Mouse (Mus musculus) left cerebral cortex, adult 9 months (tissue): ENCODE results near the gene C1qtnf2.

Experiments used
- DNase-seq, 2 experiments: peaks; one replicate each; pipeline ENCODE4 v3.0.0; 2022; ENCODE audit warnings: low spot score in 2 of 2

C1qtnf2 gene

DNA sequence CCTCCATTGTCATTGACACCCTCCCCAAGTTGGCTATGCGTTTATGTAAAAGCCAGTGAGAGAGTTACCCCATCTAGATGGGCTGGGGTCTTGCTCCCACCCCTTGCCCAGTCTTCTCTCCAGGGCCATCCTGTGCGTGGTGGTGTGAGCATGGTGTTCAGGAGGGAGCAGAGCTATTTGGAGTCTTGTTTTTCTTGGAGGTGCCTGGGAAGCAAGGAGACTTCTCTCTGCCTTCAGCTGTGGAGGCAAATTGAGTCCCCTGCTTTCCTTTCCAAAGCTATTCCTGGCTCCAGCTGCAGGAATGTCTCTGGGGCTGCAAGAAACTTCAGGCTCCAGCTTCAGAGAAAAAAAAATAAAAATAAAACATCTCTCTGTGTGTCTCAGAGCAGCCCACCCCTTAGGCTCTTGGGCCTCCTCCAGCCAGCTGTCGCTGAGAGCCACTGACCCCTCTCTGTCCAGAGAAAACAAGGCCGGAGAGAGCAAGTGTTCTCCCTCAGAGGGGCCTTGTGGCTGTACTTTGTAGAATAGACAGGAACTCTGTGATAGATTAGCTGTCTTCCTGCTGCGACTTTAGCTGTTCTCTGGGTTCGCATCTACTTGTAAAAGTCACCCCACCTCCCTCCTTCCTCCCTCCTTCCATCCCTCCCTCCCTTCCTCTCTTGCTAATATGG lies 9.2 kb downstream of the C1qtnf2 start:
- no peak for DNase-seq

DNA sequence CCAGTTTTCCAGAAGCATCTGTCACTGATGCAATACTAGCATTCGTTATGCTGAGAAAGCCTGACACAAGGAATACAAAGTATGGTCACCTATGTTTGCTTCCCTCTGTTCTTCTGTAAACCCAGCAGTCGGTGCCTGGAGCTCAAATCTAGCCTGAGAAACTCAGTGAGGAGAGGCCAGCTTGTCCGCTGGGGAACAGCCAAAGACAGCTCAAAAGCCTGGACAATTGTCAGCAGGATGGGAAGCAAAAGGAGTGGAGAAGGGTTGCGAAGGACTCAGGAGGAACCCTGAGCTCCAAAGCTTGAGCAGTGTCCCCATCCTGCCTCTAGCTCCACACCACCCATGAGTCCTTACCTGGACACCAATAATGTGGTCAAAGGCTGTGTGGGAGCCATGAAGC lies 10.0 kb downstream of the C1qtnf2 start:
- DNase-seq, result no peak

DNA sequence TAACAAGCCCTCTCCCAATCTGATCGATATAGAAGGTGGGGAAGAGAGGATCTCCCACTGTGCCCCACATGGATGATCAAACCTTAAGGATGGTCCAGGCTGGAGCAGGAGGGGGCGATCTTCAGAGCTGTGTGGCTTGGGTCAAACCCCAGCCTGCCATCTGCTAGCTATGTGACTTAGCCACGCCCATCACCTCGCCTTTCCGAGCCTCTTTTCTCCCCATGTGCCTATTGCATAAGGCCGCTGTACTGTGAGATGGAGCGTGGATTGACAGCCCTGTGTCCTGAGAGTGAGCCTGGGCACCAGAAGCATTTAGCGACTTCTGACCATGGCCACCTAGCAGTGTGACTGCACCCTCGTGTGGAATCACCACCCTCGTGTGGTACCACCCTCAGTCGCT lies 10.6 kb downstream of the C1qtnf2 start:
- DNase-seq, result no peak

DNA sequence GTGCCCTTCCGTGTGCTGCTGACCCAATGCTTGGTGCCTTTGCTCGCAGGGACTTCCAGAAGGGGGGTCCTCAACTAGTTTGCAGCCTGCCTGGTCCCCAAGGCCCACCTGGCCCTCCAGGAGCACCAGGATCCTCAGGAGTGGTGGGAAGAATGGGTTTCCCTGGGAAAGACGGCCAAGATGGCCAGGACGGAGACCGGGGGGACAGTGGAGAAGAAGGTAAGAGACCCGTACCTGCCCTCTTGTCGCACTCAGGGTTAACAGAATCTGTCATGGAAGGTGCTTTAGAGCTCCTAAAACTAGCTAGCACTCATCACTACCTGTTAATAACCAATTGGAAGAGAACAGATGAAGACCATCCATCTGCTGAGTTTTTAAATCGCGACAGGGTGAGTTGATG lies 11.8 kb downstream of the C1qtnf2 start:
- DNase-seq, result no peak

DNA sequence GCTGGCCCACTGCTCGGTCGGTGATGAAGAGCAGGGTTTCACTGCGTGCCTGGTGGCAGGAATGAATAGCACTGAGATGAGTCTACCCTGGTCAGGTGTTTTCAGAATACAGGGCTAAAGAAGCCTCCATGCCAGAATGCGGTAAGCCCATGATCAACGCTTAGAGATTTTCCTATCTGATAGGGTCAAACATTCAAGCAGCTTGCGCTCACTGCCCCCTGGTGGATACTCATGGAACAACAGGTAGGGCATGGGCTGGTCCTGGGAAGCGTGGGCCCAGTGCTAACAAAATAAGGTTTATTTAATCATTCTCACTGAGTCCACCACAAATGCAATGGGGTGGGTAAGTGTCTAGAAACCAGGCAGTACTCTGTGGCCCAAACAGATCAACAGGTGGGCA lies 18.6 kb downstream of the C1qtnf2 start:
- peak in 1 of 2 experiments; percentile 76 for DNase-seq

DNA sequence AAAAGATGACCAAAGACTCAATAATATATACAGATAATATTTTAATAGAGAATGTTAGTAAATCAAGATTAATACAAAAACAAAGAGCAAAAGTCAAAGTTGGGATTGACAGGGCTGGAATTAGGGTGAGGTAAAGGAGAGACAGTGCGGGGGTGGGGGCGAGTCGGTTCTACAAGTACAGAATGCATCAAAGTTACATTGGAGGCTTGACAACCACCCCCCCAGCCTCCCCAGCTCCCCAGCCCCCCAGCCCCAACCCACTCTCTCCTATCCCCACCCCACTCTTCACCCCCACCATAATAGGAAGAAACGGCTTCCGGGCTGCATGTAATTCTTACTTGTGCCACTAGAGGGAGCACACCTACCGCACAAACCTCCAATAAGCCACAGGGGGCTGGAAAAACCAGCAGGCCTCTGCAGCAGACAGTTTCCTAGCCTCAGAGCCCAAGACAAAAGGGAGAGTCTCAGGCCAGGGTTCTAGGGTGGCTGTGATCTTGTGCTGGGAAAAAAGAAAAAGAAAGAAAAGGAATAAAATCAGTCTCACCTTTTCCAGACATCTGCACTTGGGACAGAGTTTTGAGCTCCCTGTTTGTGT lies 19.8 kb downstream of the C1qtnf2 start:
- DNase-seq, result peak in 1 of 2 experiments; percentile 77

DNA sequence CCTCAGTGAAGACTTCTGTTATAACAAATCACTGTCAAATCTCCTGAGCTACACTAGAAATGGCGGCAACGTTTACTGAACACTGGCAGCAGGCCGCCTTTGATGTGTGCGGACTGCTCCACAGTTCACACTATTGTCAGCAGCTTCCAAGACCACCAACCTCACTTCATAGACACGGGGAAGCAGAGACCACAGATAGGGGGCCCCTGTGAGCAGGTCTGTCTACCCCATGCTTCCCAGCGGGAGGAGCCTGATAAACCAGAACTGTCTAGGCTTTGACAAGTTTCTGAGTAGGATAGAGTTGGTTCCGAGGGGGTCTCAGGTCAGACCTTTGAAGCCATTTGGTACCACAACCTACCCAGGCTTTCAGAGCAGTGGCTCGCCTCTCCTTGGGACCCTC lies 21.0 kb downstream of the C1qtnf2 start:
- DNase-seq, result no peak

DNA sequence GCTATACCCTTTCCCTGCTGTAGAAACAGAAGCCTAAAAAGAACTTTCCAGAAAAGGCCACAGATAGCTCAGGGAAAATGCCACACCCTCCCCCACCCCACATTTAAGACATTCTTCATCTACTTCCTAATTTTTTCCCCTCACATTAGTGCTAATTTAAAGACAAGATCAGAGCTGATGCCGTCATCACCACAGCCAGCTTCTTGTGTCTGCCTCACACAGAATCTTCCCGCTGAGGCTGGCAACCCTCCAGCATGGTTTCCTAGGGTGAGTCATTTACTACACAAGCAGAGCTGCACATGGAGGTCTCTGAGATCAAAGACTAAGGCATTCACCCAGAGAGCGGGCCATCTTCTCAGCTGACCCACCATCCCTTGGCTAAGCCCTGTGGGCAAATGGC lies 21.5 kb downstream of the C1qtnf2 start:
- peak; percentile 20 to 25 for DNase-seq

DNA sequence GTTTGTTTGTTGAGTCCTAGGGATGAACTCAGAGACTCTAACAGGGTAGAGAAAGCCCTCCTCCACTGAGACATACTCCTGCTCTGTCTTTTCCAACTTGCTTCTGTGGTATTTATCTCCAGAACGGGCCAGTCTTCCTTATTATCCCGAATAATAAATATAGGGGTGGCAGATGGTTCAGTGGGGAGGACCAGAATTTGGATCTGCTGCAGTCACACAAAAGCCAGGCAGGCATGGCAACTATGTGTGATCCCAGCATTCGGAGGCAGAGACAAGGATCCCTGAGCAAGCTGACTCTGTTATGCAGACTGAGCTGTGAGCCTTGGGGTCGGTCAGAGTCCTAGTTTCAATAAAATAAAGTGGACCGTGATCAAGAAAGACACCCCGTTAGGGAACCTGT lies 27.2 kb downstream of the C1qtnf2 start:
- no peak for DNase-seq

DNA sequence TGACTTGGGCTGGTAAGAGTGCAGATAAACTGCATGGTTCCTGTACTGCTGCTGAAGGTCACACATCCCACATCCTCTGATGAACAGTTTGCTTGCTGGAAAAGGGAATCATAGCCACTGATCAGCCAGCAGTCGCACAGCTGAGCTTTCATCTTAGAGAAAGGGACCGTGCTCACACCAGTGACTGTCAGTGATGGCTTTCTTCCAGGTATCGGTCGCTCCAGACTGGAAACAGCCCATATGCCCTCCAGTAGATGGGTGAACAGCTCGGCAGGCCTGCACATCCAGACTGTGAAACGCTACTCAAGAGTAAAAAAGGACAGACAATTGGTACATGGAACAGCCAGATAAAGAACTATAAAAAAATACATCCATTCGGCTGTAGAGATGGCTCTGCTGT lies 31.1 kb downstream of the C1qtnf2 start:
- no peak for DNase-seq

DNA sequence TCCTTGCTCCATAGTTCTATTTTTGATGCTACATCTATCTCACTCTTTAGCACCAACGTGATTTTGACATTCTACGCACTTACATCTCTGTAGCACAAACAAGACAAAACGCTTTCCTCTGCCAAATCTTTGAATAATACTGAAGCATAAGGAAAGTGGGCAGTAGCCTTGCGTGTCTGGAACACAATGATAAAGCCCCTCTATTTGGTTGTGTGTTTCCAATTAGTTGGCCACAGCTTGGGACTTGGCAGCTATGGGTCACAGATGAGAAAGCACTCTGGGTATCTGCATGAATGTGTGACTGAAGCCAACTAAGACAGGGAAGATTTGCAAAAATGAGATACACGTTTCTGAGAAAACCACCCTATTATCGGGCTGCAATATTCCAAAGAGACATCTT lies 33.9 kb downstream of the C1qtnf2 start:
- no peak for DNase-seq

DNA sequence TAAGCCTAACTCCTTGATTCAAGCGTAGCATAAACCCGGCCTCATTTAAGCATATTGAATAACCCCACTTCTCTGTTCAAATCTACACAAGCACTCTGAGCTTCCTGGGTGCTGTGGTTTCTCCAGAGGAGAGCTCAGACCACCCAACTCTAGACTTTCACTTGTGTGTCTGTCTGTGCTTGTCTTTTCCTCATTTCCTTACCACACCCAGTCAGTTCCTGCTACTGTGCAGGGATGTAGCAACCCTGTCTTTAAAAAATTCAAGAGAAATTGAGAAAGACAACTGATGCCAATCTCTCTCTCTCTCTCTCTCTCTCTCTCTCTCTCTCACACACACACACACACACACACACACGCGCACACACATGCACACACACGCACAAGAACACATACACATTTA lies 35.8 kb downstream of the C1qtnf2 start:
- no peak for DNase-seq

DNA sequence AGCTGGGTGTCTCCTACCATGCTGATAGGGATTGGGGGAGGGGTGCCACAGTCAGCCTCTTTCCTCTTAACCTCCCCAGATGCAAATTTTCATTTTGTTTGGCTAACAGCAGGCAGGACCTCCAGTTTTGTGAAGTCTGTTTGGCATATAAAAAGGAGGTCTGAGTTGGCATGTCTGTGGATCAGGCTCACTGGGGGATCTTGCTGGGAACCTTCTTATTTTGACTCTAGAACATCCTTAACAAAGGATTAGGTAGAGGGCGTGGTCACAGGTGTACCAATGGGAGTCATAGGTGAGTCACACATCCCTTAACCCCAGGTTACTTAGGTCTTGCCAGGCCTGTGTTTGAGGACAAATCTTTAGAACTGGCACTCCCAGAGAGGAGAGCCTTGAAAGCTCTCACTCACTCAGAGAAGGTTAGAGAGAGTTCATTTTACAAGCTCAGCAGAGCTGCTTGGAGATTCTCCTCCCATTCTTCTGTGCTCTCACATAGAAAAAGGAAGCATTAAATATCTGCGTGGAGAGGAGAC lies 38.6 kb downstream of the C1qtnf2 start:
- DNase-seq, result no peak

DNA sequence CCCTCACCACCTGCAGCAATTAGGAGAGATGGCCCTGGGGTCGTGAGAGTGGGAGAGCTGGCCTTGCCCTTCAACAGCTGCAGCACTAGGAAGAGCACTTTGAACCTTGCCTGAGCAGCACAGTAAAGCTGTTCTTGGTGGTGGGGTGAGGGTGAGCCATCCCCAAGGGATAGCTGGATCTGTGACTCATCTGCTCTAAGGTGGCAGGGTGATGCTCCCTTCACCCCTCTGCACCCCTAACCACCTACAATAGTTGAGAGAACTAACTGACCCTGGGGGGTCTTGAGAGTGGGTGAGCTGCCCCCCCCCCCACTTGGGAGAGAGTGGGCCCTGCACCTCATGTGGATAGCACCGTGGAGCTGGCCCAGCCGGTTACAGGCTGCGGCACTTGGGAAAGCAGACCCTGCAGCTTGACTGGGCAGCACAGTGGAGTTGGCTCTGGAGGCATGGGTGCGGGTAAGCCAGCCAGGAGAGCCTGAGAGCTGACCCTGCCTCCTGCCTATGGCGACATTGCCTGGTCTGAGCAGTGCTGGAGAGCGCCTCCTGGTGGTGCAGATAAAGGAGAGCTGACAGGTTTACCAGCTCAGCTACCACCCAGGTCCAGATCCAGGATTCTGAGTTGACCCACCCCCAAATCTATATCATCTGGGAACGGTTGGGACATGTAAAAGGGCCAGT lies 42.4 kb downstream of the C1qtnf2 start:
- DNase-seq, result no peak

DNA sequence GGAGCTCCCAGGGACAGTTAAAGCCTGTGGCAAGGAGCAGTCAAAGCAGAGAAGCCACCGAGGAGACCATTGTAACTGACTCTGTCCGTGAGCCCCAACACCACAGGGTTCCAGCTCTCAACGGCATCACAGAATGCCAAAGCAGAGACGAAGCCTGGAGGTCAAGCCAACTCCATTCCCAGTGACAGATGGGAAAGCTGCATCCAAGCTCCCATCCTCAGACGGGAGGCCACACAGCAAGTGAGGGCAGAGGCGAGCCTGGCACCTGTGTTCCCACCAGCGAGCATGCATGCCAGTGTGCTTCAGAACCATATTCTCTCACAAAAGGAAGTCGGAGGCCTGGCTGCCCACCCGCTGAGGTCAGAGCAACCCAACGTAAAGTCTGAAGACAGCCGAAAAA lies 43.6 kb downstream of the C1qtnf2 start:
- no peak for DNase-seq

DNA sequence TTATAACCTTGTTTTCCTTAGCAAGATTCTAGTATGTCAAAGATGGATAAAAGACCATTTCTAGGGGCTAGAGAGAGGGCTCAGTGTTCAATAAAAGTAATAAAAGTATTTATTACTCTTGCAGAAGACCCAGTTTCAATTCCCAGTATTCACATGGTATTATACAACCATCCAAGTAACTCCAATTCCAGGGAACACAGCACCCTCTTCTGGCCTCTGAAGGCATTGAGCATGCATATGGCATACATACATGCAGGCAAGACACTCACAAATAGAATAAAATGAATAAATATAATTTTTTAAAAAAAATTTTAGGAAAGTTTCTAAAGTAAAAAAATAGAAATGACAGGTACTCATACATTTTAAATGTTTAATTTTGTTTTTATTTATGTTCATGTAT lies 44.0 kb downstream of the C1qtnf2 start:
- no peak for DNase-seq

DNA sequence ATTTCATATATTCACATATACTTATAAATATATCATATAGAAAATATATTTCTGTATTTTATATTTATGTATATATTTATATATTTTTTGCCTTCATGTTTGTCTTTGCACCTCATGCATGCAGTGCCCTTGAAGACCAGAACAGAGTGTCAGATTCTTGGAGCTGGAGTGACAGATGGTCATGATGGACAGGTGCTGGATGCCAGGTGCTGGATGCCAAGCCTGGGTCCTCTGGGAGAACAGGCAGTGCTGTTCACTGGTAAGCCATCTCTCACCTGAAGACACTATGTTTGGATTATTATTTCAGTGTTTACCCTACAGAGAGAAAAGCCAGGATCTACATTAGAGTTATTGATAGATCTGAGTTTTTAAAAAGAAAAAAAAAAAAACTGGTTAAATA lies 44.7 kb downstream of the C1qtnf2 start:
- DNase-seq, result no peak

DNA sequence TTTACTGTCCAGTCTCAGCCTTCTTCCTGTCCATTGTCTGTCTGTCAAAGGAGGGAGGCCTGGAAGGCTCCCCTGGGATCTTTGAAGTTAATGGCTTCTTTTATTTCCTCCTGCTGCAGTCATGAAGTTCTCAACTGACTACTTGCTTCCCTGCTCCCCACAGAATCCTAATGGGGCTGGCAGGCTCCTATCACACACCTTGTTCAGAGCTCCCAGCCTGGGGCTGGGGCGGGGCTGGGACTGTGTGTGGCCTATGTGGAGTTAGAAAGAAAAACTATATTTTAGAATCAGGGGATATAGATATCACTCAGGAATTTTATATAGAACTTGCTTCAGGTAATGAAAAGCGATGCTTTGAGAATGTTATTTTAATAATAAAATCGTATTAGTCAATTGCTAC lies 46.4 kb downstream of the C1qtnf2 start:
- DNase-seq, result no peak

DNA sequence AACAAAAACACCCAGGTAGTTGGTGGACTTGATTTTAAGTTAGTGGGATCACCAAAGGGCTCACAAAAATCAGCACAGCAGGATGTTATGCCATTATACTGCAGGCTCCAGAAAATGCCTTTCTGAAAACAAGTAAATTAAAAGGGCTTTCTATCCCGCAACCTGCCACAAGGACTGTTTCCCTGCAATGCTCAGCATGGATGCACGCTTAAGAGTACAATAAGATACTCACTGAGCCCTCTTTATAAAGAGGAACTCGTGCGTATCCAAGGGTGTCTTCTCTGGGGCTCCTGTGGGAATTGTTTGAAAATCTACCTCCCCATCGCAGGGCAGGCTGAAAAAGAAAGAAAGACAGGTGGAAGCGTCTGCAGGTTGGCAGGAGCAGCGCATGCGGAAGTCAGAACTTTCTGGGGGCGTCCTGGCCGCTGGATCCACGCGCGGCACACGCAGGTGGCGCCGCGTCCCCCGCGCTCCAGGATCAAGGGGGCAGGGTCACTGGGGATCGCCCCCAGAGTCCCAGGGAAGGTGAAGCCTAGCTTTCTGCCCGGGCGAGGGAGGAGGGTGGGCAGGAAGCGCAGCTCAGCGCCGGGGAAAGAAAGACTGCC lies 54.1 kb downstream of the C1qtnf2 start:
- DNase-seq, result peak in 1 of 2 experiments; percentile 36

DNA sequence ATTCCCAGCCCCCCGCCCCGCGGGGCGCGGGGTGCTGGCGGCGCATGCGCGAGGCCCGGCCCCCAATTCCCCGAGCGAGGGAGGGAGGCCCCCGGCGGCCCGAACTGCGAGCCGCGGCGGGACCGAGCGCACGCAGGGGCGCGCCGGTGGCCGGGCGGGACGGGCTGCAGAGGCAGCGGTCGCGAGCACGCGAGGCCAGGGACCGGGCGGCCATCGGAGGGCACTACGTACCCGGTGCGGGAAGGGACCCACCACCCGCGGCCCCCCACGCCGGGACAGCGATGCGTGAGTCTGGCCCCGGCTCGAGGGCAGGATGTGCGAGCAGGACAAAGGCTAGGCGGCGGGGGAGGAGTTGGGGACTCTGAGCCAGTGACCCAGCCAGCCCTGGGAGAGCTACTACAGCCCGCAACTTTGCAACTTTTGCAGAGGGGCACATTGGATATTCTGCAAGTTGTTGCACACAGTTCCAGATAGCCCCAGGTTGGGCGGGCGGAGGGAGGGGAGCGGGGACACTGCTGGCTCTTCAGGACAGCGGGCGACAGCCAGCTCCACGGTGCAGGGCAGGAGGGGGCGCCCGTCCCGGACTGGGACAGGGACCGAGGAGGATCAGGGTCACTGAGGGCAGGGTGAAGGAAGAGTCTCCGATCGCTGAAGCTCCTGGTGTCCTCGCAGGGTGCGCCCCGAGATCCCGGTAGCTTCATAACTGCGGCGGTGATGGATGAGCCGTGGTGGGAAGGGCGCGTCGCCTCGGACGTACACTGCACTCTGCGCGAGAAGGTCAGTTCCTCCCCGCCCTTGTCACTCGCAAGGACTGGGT lies 54.8 kb downstream of the C1qtnf2 start, which contains the start of gene Ccnjl:
Gene Ccnjl, plus strand, starts transcription at position 102 of the 817 bp plus-strand sequence.
- DNase-seq, result peak in 1 of 2 experiments; percentile 16

DNA sequence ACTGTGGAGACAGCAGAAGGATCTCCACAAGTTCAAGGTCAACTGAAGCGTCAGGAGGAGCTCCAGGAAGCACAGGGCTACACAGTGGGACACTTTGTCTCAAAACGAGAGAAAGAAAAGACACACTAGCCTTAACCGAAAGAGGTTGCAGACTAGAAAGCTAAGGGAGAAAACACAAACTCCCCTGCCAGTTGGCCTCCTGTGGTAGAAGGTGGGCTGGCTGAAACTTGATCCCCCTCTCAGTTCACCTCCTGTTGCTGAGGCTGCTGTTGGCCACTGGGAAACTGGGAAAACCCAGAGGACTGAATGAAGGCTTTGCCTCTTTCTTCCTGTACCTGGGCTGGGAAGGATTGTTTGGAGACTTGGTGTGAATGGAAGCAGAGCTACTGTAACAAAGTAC lies 56.0 kb downstream of the C1qtnf2 start:
- DNase-seq, result no peak

DNA sequence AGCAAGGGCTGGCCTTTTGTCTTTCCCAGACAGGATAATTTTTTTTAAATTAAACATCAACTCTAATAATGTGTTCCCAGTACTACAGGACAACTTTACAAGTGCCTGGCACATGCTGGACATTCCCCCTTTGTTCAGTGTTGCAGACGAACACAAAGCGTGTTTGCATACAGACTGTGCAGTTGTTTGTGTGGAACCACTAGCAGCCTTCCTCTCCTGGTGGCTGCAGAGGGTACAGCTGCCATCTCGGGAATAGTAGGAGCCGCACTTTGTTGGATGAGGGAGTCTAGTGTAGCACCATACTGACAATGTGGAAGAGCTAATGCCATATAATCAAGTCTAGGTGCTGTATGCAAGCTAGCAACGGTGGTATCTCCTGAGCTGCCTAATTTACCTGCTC lies 57.5 kb downstream of the C1qtnf2 start:
- DNase-seq, result no peak
